Mouse (Mus musculus) MEL (cell line): ENCODE data around the gene Fgfr2. TPM values are rescaled to one million over a fixed set of nuclear protein-coding genes. Genes with fewer than 3 reads are reported as not detected.

Experiments used
- DNase-seq: peaks from one replicate; pipeline ENCODE4 v3.0.0; 2011; ENCODE audit warnings: low read depth, low spot score
- H3K27ac ChIP-seq: 2 replicates; pipeline ENCODE4 v1.5.1; 2012; ENCODE audit warnings: low read depth, mild to moderate bottlenecking, control low read depth, low read length, moderate library complexity; ENCODE audit not compliant: control insufficient read depth
- H3K27me3 ChIP-seq, 2 experiments: fragments of 150-350 bp in 1 of 2; sonication (generic) in 1 of 2; 2 replicates each; pipeline ENCODE4 v1.6.1; 2012; ENCODE audit warnings: low read length in 2 of 2, mild to moderate bottlenecking in 2 of 2, improper control_type of control experiment in 1 of 2, moderate library complexity in 1 of 2; ENCODE audit not compliant: insufficient read depth in 2 of 2, control insufficient read depth in 1 of 2
- H3K36me3 ChIP-seq, 2 experiments: 2 replicates each; pipeline ENCODE4 v1.6.1; 2012 to 2014; ENCODE audit warnings: low read length in 2 of 2, improper control_type of control experiment in 1 of 2, inconsistent platforms in 1 of 2, mild to moderate bottlenecking in 1 of 2; ENCODE audit not compliant: insufficient read depth in 2 of 2, control insufficient read depth in 1 of 2
- H3K4me1 ChIP-seq, 2 experiments: fragments of 150-350 bp in 1 of 2; sonication (generic) in 1 of 2; 2 replicates each; pipeline ENCODE4 v1.6.1; 2012; ENCODE audit warnings: low read length in 2 of 2, improper control_type of control experiment in 1 of 2, mild to moderate bottlenecking in 1 of 2; ENCODE audit not compliant: insufficient read depth in 2 of 2, control insufficient read depth in 1 of 2
- H3K4me3 ChIP-seq, 2 experiments: fragments of 150-350 bp in 1 of 2; sonication (generic) in 1 of 2; 2 replicates each; pipeline ENCODE4 v1.5.1; 2012; ENCODE audit warnings: low read depth in 2 of 2, low read length in 2 of 2, mild to moderate bottlenecking in 2 of 2, moderate library complexity in 2 of 2, control low read depth in 1 of 2, improper control_type of control experiment in 1 of 2; ENCODE audit not compliant: control insufficient read depth in 1 of 2, insufficient read depth in 1 of 2
- H3K79me2 ChIP-seq: 2 replicates; pipeline ENCODE4 v1.6.1; 2012; ENCODE audit warnings: mild to moderate bottlenecking, low read length, moderate library complexity; ENCODE audit not compliant: control insufficient read depth, poor library complexity, insufficient read depth
- H3K9ac ChIP-seq: 2 replicates; pipeline ENCODE4 v1.6.1; 2012; ENCODE audit warnings: low read depth, mild to moderate bottlenecking, control low read depth, low read length, moderate library complexity; ENCODE audit not compliant: control insufficient read depth, poor library complexity, severe bottlenecking
- H3K9me3 ChIP-seq: fragments of 150-350 bp; sonication (generic); replicated peaks from 2 replicates; pipeline ENCODE4 v1.6.1; 2012; ENCODE audit warnings: mild to moderate bottlenecking, low read length, improper control_type of control experiment, moderate library complexity; ENCODE audit not compliant: insufficient read depth
- CHD2 ChIP-seq: IDR thresholded peaks from 2 replicates; pipeline ENCODE4 v1.6.1; 2011; ENCODE audit warnings: low read length, improper control_type of control experiment
- CTCF ChIP-seq, 3 experiments: IDR thresholded peaks in 2 of 3; conservative IDR thresholded peaks in 1 of 3; 2 replicates each; pipeline ENCODE4 v1.5.1; 2011 to 2012; ENCODE audit warnings: low read length in 3 of 3, low read depth in 2 of 3, mild to moderate bottlenecking in 2 of 3, improper control_type of control experiment in 1 of 3, inconsistent platforms in 1 of 3, mixed read lengths in 1 of 3, moderate library complexity in 1 of 3; ENCODE audit not compliant: control insufficient read depth in 1 of 3, insufficient read depth in 1 of 3, poor library complexity in 1 of 3, severe bottlenecking in 1 of 3
- ETS1 ChIP-seq: IDR thresholded peaks from 2 replicates; pipeline ENCODE4 v1.6.1; 2012; ENCODE audit warnings: low read depth, mild to moderate bottlenecking, inconsistent platforms, low read length, improper control_type of control experiment, moderate library complexity
- GABPA ChIP-seq: IDR thresholded peaks from 2 replicates; pipeline ENCODE4 v1.6.1; 2012; ENCODE audit warnings: low read depth, mild to moderate bottlenecking, inconsistent platforms, low read length, improper control_type of control experiment, moderate library complexity
- HCFC1 ChIP-seq: IDR thresholded peaks from 2 replicates; pipeline ENCODE4 v1.6.1; 2012; ENCODE audit warnings: low read depth, mild to moderate bottlenecking, inconsistent platforms, low read length, improper control_type of control experiment, moderate library complexity
- JUND ChIP-seq: IDR thresholded peaks from 2 replicates; pipeline ENCODE4 v1.6.1; 2011; ENCODE audit warnings: low read depth, mild to moderate bottlenecking, improper control_type of control experiment, low read length
- MAZ ChIP-seq: IDR thresholded peaks from 2 replicates; pipeline ENCODE4 v1.6.1; 2012; ENCODE audit warnings: low read depth, mild to moderate bottlenecking, inconsistent platforms, low read length, improper control_type of control experiment
- MEF2A ChIP-seq: IDR thresholded peaks from 2 replicates; pipeline ENCODE4 v1.6.1; 2014; ENCODE audit warnings: low read depth, mild to moderate bottlenecking, inconsistent platforms, low read length, improper control_type of control experiment; ENCODE audit not compliant: poor library complexity, insufficient replicate concordance, severe bottlenecking; ENCODE audit errors: extremely low read depth
- MYC ChIP-seq: IDR thresholded peaks from 2 replicates; pipeline ENCODE4 v1.6.1; 2011; ENCODE audit warnings: low read depth, mild to moderate bottlenecking, low read length, improper control_type of control experiment, moderate library complexity
- NRF1 ChIP-seq: IDR thresholded peaks from 2 replicates; pipeline ENCODE4 v1.6.1; 2014; ENCODE audit warnings: low read depth, mild to moderate bottlenecking, inconsistent platforms, low read length, improper control_type of control experiment, moderate library complexity; ENCODE audit not compliant: poor library complexity, insufficient read depth, severe bottlenecking
- POLR2A ChIP-seq, 2 experiments: IDR thresholded peaks; 2 replicates each; pipeline ENCODE4 v1.6.1; 2011 to 2012; ENCODE audit warnings: low read length in 2 of 2, mild to moderate bottlenecking in 2 of 2, control low read depth in 1 of 2, improper control_type of control experiment in 1 of 2, low read depth in 1 of 2, moderate library complexity in 1 of 2; ENCODE audit not compliant: control insufficient read depth in 1 of 2, insufficient read depth in 1 of 2, poor library complexity in 1 of 2
- POLR2AphosphoS5 ChIP-seq: IDR thresholded peaks from 2 replicates; pipeline ENCODE4 v1.6.1; 2012; ENCODE audit warnings: low read depth, borderline replicate concordance, mild to moderate bottlenecking, inconsistent platforms, low read length, moderate library complexity, mixed read lengths
- SMC3 ChIP-seq: IDR thresholded peaks from 2 replicates; pipeline ENCODE4 v1.6.1; 2011; ENCODE audit warnings: low read depth, low read length, improper control_type of control experiment
- TBP ChIP-seq: IDR thresholded peaks from 2 replicates; pipeline ENCODE4 v1.8.0; 2011; ENCODE audit warnings: low read depth, low read length, improper control_type of control experiment
- TCF12 ChIP-seq: IDR thresholded peaks from 2 replicates; pipeline ENCODE4 v1.6.1; 2014; ENCODE audit warnings: low read depth, mild to moderate bottlenecking, inconsistent platforms, low read length, improper control_type of control experiment, moderate library complexity
- UBTF ChIP-seq: IDR thresholded peaks from 2 replicates; pipeline ENCODE4 v1.6.1; 2012; ENCODE audit warnings: low read depth, mild to moderate bottlenecking, inconsistent platforms, low read length, improper control_type of control experiment, moderate library complexity, borderline replicate concordance; ENCODE audit not compliant: insufficient read depth
- USF2 ChIP-seq, 2 experiments: IDR thresholded peaks; 2 replicates each; pipeline ENCODE4 v1.6.1; 2011 to 2012; ENCODE audit warnings: improper control_type of control experiment in 2 of 2, low read length in 2 of 2, borderline replicate concordance in 1 of 2, inconsistent platforms in 1 of 2, low read depth in 1 of 2, mild to moderate bottlenecking in 1 of 2; ENCODE audit not compliant: insufficient read depth in 1 of 2
- ZC3H11A ChIP-seq: IDR thresholded peaks from 2 replicates; pipeline ENCODE4 v1.6.1; 2012; ENCODE audit warnings: low read depth, mild to moderate bottlenecking, inconsistent platforms, low read length, improper control_type of control experiment
- ZMIZ1 ChIP-seq: IDR thresholded peaks from 2 replicates; pipeline ENCODE4 v1.6.1; 2012; ENCODE audit warnings: low read depth, mild to moderate bottlenecking, inconsistent platforms, low read length, improper control_type of control experiment, moderate library complexity
- polyA plus RNA-seq, 2 experiments: library from polyadenylated mRNA; stranded (reverse) in 1 of 2; unstranded in 1 of 2; fragments of >175 nt in 1 of 2; fragments of >200 nt in 1 of 2; gene quantifications; 2 replicates each; pipeline versions ENCODE4 v1.2.1 to v1.2.4; 2012; ENCODE audit warnings: low replicate concordance in 2 of 2, low read depth in 1 of 2; ENCODE audit not compliant: insufficient read length in 2 of 2, insufficient read depth in 1 of 2, missing spikeins in 1 of 2
- total RNA-seq: library from RNA; depleted of rRNA; stranded (reverse); fragments of 300-350 nt; gene quantifications from 2 replicates; pipeline ENCODE4 v1.2.3, GENCODE M21; 2012

The Fgfr2 gene
- total and polyA plus RNA-seq, 3 experiments, result not detected

DNA sequence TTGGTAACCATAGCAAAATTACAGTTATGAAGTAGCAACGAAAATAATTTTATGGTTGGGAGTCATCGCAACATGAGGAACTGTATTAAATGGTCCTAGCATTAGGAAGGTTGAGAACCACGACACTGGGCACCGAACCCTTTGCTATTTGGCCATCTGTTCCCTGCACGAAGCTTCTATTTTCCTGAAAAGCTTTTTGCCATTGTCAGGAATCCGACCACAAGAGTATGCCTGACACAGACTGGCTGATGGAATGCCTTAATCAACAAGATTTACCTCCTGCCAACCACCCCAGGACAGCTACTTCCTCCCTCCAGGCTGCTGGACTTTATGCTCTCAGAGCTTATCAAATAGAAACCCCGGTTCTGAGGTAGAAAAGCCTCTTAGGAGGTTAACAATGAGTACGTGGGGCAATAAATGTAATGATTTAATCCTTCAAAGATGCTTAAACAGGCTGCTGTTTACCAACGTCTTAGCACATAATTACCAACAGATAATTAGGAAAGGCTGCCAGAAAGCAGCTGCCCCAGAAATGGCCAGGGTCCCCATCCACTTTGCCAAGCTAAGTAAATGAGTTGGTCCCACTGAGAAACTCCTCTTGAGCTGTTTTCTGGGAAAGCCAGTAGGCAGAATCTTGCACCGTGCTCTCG, 668.0 kb downstream of the Fgfr2 start:
- Histone ChIP-seq H3K4me3 (no peak overlapping the region), H3K9me3 (no peaks in the 10 kb centered on the region), H3K36me3 (no peaks in the 10 kb centered on the region), H3K79me2 (no peaks in the 10 kb centered on the region), H3K27me3 (no peaks in the 10 kb centered on the region; a peak in 1 of 4 replicates)
- no peak for TF ChIP-seq POLR2A (IDR thresholded peaks at IDR 0.05; ENCODE audit: control insufficient read depth in 1 of 2, insufficient read depth in 1 of 2, low read depth in 1 of 2, low read length in 2 of 2, poor library complexity in 1 of 2)
- TF ChIP-seq ZC3H11A, result no peak
- TF ChIP-seq MAZ, result no peak
- TF ChIP-seq HCFC1, result no peak
- TF ChIP-seq TBP, result no peak
- no peak for TF ChIP-seq UBTF
- TF ChIP-seq USF2 (IDR thresholded peaks at IDR 0.05; ENCODE audit: borderline replicate concordance in 1 of 2, insufficient read depth in 1 of 2, low read depth in 1 of 2, low read length in 2 of 2), result no peak
- no peak for TF ChIP-seq CHD2
- TF ChIP-seq SMC3, result no peak
- no peak for TF ChIP-seq POLR2AphosphoS5
- no peak for TF ChIP-seq NRF1
- TF ChIP-seq ETS1, result no peak
- no peak for TF ChIP-seq CTCF (IDR thresholded peaks at IDR 0.05 in 2 of 3, conservative IDR thresholded peaks at IDR 0.05 in 1 of 3; ENCODE audit: control insufficient read depth in 1 of 3, insufficient read depth in 1 of 3, low read depth in 2 of 3, low read length in 3 of 3, poor library complexity in 1 of 3, severe bottlenecking in 1 of 3)
- no peak for TF ChIP-seq TCF12
- TF ChIP-seq MEF2A, result no peak
- no peak for TF ChIP-seq GABPA
- TF ChIP-seq ZMIZ1, result no peak
- TF ChIP-seq MYC, result no peak
- TF ChIP-seq JUND, result no peak
- TF ChIP-seq, all 39 proteins: peak for 0
- DNase-seq, result no peak
- Histone ChIP-seq H3K4me1 (peaks cover 0 to 2% of the 10 kb centered on the region in 2 experiments; a peak in 2 of 4 replicates), H3K27ac (no peak overlapping the region), H3K9ac (no peak overlapping the region)
